Mouse (Mus musculus): ENCODE measurements around the gene Fxyd3. TPM values are rescaled to one million over a fixed set of nuclear protein-coding genes. Genes with fewer than 3 reads are reported as not detected.

The Fxyd3 gene
- not detected in 2 replicates for total RNA-seq (2017)

DNA sequence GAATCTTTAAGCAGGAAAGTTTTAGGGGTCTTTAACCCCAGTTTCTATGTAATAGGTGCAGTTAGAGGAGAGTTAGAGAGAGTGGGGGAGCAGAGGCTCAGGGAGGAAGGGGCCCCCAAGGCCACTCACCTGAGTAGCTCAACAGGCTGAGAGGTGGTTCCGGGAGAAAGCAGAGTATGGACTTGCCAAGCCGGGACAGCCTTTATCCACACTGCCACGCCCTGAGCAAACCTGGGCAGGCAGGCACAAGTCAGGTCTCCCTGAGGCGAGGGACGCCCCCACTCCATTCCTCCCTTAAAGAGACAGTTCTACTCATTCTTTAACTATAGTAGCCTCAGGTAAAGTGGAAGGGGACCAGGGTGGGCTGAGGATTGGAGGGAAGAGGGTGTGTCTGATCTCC, at the start of gene Fxyd3:
TSS of gene Fxyd3 (minus strand) at position 213 of the 400 bp plus-strand sequence.
- no peak for ATAC-seq (replicated peaks in 1 of 2; ENCODE audit: insufficient read depth in 1 of 2, low FRiP score in 2 of 2, low TSS enrichment in 1 of 2, low read depth in 1 of 2, poor library complexity in 2 of 2, severe bottlenecking in 2 of 2)

GRCm38 (mm10) chr7:31125116-31125515, 48.6 kb upstream of the Fxyd3 start:
- peak; percentile 34 to 42; a peak in 3 of 4 replicates for ATAC-seq (replicated peaks in 1 of 2; ENCODE audit: insufficient read depth in 1 of 2, low FRiP score in 2 of 2, low TSS enrichment in 1 of 2, low read depth in 1 of 2, poor library complexity in 2 of 2, severe bottlenecking in 2 of 2)

GRCm38 (mm10) chr7:31124381-31124780, 47.9 kb upstream of the Fxyd3 start:
- ATAC-seq (replicated peaks in 1 of 2; ENCODE audit: insufficient read depth in 1 of 2, low FRiP score in 2 of 2, low TSS enrichment in 1 of 2, low read depth in 1 of 2, poor library complexity in 2 of 2, severe bottlenecking in 2 of 2), result no peak

DNA sequence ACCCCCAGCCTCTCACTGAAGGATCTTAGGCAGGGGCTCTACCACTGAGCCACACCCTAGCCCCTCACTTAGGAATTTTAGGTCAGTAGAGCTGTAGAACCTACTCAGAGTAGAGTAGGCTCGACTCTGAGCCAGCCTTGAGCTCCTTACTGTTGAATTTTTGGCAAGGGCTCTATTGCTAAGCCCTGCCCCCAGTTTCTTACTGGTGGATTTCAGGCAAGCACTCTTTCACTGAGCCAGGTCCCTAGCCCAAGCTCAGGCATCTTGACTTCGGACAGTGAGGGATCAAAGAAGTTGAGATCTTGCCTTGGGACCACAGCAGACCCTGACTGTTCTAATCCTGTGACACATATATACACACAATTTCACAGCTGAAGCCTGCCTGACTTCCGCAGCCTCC, 47.2 kb upstream of the Fxyd3 start:
- no peak for ATAC-seq (replicated peaks in 1 of 2; ENCODE audit: insufficient read depth in 1 of 2, low FRiP score in 2 of 2, low TSS enrichment in 1 of 2, low read depth in 1 of 2, poor library complexity in 2 of 2, severe bottlenecking in 2 of 2)

DNA sequence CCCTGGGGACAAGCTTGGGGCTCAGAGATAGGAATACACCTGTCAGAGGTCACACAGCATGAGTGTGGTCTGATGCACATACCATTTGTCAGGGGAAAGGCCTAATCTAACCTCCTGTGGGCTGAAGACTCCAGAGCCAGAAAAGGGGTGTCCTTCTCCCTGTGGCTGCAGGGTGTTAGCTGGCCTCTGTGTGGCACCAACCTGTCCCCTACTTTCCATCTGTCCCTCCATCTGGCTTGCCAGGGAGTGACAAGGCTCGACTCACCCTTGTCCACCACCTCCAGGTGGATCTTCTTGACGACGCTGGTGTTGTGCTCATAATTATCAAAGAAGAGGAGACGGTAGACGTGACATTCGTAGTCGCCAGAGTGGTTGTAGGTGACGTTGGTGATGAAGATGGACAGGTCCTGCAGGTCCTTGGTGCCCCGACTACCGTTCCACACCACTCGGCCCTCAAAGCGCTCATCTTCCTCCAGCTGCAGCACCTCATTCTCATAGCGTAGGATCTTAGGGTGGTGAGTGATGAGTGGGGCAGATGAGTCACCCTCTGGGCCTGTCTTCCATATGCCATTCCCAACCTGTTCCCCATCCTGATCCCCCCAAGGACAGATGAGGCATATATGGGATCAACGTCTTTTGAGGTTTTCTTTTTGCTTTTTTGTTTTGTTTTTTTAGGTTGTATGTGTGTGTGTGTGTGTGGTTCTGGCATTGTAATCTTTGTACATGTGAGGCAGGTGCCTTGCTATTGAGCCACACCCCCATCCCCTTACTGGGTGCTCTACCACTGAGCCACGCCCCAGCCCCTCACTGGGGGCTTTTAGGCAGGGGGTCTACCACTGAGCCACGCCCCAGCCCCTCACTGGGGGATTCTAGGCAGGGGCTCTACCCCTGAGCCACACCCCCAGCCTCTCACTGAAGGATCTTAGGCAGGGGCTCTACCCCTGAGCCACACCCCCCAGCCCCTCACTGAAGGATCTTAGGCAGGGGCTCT, 46.4 kb upstream of the Fxyd3 start:
- no peak for ATAC-seq (replicated peaks in 1 of 2; ENCODE audit: insufficient read depth in 1 of 2, low FRiP score in 2 of 2, low TSS enrichment in 1 of 2, low read depth in 1 of 2, poor library complexity in 2 of 2, severe bottlenecking in 2 of 2)

DNA sequence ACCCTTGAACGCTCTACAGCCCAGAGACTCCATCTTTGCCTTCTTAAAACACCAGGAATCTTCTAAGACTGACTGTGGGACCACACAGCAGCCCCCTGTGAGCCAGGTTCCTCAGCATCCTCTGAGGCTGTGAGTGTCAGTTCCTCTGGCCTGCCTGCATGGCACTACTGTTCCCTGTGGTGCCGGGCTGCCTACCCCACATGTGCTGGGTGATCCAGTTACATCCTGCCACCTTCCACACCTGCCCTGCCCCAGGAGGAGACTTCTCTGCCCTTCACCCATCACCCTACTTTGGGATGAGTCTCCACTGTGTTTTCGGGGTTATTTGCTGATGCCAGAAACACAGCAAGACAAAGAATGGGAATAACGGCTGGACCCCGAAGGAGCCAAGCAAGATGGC, 43.1 kb upstream of the Fxyd3 start:
- no peak for ATAC-seq (replicated peaks in 1 of 2; ENCODE audit: insufficient read depth in 1 of 2, low FRiP score in 2 of 2, low TSS enrichment in 1 of 2, low read depth in 1 of 2, poor library complexity in 2 of 2, severe bottlenecking in 2 of 2)

GRCm38 (mm10) chr7:31118486-31118885, 42.0 kb upstream of the Fxyd3 start:
- ATAC-seq (replicated peaks in 1 of 2; ENCODE audit: insufficient read depth in 1 of 2, low FRiP score in 2 of 2, low TSS enrichment in 1 of 2, low read depth in 1 of 2, poor library complexity in 2 of 2, severe bottlenecking in 2 of 2), result no peak

DNA sequence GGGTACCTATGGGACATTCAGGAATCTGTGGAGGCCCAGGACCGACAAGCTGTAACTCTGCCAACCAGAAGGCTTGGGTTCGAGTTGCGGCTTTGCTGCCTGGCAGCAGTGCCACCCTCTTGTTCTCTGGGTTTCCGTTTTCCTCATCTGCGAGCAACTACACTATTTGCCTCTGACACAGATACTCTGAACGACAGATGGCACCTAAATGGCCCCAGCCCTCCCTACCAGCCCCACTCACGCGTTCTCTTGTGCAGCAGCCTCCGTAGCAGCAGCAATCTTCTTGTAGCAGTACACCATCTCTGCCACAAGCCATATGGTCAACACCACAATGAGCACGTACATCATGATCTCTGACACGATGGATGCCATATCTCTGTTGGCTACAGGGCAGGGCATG, 41.0 kb upstream of the Fxyd3 start:
- no peak for ATAC-seq (replicated peaks in 1 of 2; ENCODE audit: insufficient read depth in 1 of 2, low FRiP score in 2 of 2, low TSS enrichment in 1 of 2, low read depth in 1 of 2, poor library complexity in 2 of 2, severe bottlenecking in 2 of 2)

- no peak for ATAC-seq (replicated peaks in 1 of 2; ENCODE audit: insufficient read depth in 1 of 2, low FRiP score in 2 of 2, low TSS enrichment in 1 of 2, low read depth in 1 of 2, poor library complexity in 2 of 2, severe bottlenecking in 2 of 2)
These were observed 40.2 kb upstream of the Fxyd3 start for GRCm38 (mm10) chr7:31116721-31117145.

GRCm38 (mm10) chr7:31115587-31116043, 39.1 kb upstream of the Fxyd3 start:
- peak; percentile 42 to 44 for ATAC-seq (replicated peaks in 1 of 2; ENCODE audit: insufficient read depth in 1 of 2, low FRiP score in 2 of 2, low TSS enrichment in 1 of 2, low read depth in 1 of 2, poor library complexity in 2 of 2, severe bottlenecking in 2 of 2)

GRCm38 (mm10) chr7:31115182-31115581, 38.7 kb upstream of the Fxyd3 start, which contains the start of gene Hpn:
TSS of gene Hpn (minus strand) at chr7:31115290.
- no peak for ATAC-seq (replicated peaks in 1 of 2; ENCODE audit: insufficient read depth in 1 of 2, low FRiP score in 2 of 2, low TSS enrichment in 1 of 2, low read depth in 1 of 2, poor library complexity in 2 of 2, severe bottlenecking in 2 of 2)

DNA sequence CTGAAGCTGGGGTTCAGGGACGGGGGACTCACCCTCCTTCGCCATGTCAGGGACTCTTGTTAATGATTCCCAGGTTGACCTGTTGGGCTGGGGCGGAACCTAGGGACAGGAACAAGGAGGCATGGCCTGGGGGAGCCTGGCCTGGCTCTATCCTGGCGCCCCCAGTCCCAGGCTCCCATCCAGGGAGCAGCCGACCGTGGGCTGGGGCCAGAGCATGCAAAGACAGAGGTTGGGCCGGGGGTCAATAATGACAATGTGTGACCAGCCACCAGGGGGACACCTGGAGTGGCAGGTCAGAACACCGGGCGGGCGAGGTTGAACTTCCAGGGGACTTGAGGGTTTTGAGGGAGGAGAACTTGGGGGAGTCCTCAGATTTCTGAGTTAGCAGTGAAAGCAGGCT, 38.1 kb upstream of the Fxyd3 start:
- no peak for ATAC-seq (replicated peaks in 1 of 2; ENCODE audit: insufficient read depth in 1 of 2, low FRiP score in 2 of 2, low TSS enrichment in 1 of 2, low read depth in 1 of 2, poor library complexity in 2 of 2, severe bottlenecking in 2 of 2)

GRCm38 (mm10) chr7:31113800-31114199, 37.3 kb upstream of the Fxyd3 start:
- ATAC-seq (replicated peaks in 1 of 2; ENCODE audit: insufficient read depth in 1 of 2, low FRiP score in 2 of 2, low TSS enrichment in 1 of 2, low read depth in 1 of 2, poor library complexity in 2 of 2, severe bottlenecking in 2 of 2), result no peak

DNA sequence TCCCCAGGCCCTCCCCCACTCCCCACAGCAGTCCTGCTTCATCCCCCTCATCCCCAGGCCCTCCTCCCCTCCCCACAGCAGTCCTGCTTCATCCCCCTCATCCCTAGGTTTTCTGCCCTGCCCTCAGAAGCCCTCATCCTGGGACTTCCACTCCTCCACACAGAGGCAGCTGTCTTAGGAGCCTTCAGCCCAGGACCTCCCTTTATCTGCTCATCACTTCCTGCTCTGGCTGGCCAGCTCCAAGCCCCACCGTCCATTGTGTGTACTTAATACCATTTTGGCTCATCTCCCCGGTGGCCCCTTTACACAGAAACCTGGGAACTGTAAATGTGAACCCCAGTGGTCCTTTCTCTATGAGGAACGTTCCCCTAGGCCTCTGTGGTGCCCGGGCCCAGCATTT, 35.5 kb upstream of the Fxyd3 start:
- ATAC-seq (replicated peaks in 1 of 2; ENCODE audit: insufficient read depth in 1 of 2, low FRiP score in 2 of 2, low TSS enrichment in 1 of 2, low read depth in 1 of 2, poor library complexity in 2 of 2, severe bottlenecking in 2 of 2), result no peak

DNA sequence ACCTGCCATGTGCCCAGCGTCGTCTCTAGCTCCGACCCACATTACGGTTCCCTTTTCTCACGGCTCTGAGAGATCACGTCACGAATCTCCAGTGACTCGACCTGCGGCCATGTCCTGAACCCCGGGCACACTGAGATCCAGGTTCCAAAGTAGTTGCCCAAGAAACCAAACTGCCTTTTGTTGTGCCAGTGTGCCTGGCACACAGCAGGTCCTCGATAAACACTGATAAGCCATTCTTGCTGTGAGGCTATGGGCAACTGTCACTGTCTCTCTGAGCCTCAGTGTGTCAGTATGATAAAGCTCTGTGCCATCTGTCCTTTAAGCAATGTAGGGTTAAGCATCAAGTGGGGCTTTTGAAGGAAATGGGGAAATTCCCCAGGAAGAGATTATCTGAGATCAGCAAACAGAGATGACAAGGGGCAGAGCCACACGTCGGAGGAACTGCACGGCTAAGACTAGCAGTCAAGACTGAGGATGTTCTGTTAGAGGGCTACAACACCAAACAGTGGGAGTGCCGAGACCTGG, 34.4 kb upstream of the Fxyd3 start:
- peak; percentile 33 to 40; a peak in 2 of 4 replicates for ATAC-seq (replicated peaks in 1 of 2; ENCODE audit: insufficient read depth in 1 of 2, low FRiP score in 2 of 2, low TSS enrichment in 1 of 2, low read depth in 1 of 2, poor library complexity in 2 of 2, severe bottlenecking in 2 of 2)

GRCm38 (mm10) chr7:31109796-31110195, 33.3 kb upstream of the Fxyd3 start:
- ATAC-seq (replicated peaks in 1 of 2; ENCODE audit: insufficient read depth in 1 of 2, low FRiP score in 2 of 2, low TSS enrichment in 1 of 2, low read depth in 1 of 2, poor library complexity in 2 of 2, severe bottlenecking in 2 of 2), result no peak

GRCm38 (mm10) chr7:31109091-31109490, 32.6 kb upstream of the Fxyd3 start:
- no peak for ATAC-seq (replicated peaks in 1 of 2; ENCODE audit: insufficient read depth in 1 of 2, low FRiP score in 2 of 2, low TSS enrichment in 1 of 2, low read depth in 1 of 2, poor library complexity in 2 of 2, severe bottlenecking in 2 of 2)

DNA sequence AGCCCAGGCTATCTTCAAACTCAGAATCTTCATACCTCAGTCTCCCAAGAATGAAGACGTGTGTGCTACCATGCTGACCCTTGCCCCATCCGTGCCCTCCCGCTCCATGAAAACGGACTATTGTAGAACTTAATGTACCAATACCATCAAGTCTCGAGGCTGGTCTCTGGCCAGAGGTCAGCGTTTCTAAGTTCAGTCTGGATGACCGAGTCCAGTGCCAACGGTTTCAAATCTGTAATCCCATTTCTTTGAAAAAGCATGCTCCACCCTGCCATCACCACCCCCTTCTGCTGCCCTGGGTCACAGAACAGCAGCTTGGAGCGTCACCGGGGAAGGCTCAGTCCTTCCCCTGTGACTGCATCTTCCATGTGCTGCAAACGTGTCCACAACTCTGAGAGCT, 31.3 kb upstream of the Fxyd3 start:
- no peak for ATAC-seq (replicated peaks in 1 of 2; ENCODE audit: insufficient read depth in 1 of 2, low FRiP score in 2 of 2, low TSS enrichment in 1 of 2, low read depth in 1 of 2, poor library complexity in 2 of 2, severe bottlenecking in 2 of 2)
